Mouse (Mus musculus) 416B (cell line): ENCODE measurements at regions not wholly inside any gene's neighbourhood (a gene's known extent, or its start where the extent isn't known, plus 50 kb on each side); places are given as distances from the start of the nearest gene placed in this dataset.

Source experiments
- DNase-seq: peaks from one replicate; pipeline ENCODE4 v3.0.0; 2011; ENCODE audit warnings: low read depth

GRCm38 (mm10) chr14:115004733-115005405, 87.1 kb upstream of the Gpc5 start:
- DNase-seq, result no peak

- no peak for DNase-seq
Observed at GRCm38 (mm10) chr14:115010877-115011276, 81.1 kb upstream of the Gpc5 start.

- DNase-seq, result peak; percentile 34
Observed at GRCm38 (mm10) chr14:115015299-115015698, 76.7 kb upstream of the Gpc5 start.

GRCm38 (mm10) chr14:115017410-115018153, 74.4 kb upstream of the Gpc5 start:
- peak; percentile 72 for DNase-seq

GRCm38 (mm10) chr14:115028011-115028410, 64.0 kb upstream of the Gpc5 start:
- DNase-seq, result no peak

- DNase-seq, result no peak
Observed at GRCm38 (mm10) chr14:115031734-115032133, 60.3 kb upstream of the Gpc5 start.

GRCm38 (mm10) chr14:115033375-115033969, 58.5 kb upstream of the Gpc5 start:
- no peak for DNase-seq

GRCm38 (mm10) chr14:115034718-115035437, 57.1 kb upstream of the Gpc5 start:
- no peak for DNase-seq

- no peak for DNase-seq
Observed at GRCm38 (mm10) chr14:115037086-115037793, 54.8 kb upstream of the Gpc5 start.

- no peak for DNase-seq
Observed at GRCm38 (mm10) chr14:115038788-115039187, 53.2 kb upstream of the Gpc5 start.

GRCm38 (mm10) chr14:115039524-115039923, 52.5 kb upstream of the Gpc5 start:
- DNase-seq, result no peak

GRCm38 (mm10) chr14:115040091-115040571, 51.9 kb upstream of the Gpc5 start:
- DNase-seq, result peak; percentile 71

- DNase-seq, result peak; percentile 92
Observed at GRCm38 (mm10) chr14:115040578-115041206, 51.3 kb upstream of the Gpc5 start.

- DNase-seq, result no peak
Observed at GRCm38 (mm10) chr14:115041336-115042054, 50.5 kb upstream of the Gpc5 start.

- peak; percentile 79 for DNase-seq
Observed at GRCm38 (mm10) chr14:115042055-115042564, 49.9 kb upstream of the Gpc5 start.
